Mouse (Mus musculus) megakaryocyte, embryonic 14.5 days (primary cell): ENCODE data around the gene Edem1. TPM values are rescaled to one million over a fixed set of nuclear protein-coding genes. Genes with fewer than 3 reads are reported as not detected.

Experiments used
- H3K27me3 ChIP-seq: replicated peaks from 2 replicates; pipeline ENCODE3; 2012; ENCODE audit warnings: inconsistent platforms
- H3K36me3 ChIP-seq: replicated peaks from 2 replicates; pipeline ENCODE3; 2012; ENCODE audit warnings: low read length, inconsistent platforms, mixed read lengths
- H3K4me1 ChIP-seq: 2 replicates; pipeline ENCODE4 v1.6.1; 2012; ENCODE audit warnings: inconsistent platforms
- H3K4me3 ChIP-seq: replicated peaks from 2 replicates; pipeline ENCODE3; 2012; ENCODE audit warnings: moderate library complexity, mild to moderate bottlenecking, inconsistent platforms
- H3K9me3 ChIP-seq: 2 replicates; pipeline ENCODE4 v1.6.1; 2012; ENCODE audit warnings: inconsistent platforms
- FLI1 ChIP-seq: IDR thresholded peaks from 2 replicates; pipeline ENCODE4 v1.6.1; 2012; ENCODE audit warnings: low read length, inconsistent platforms, mixed read lengths
- GATA1 ChIP-seq: IDR thresholded peaks from 3 replicates; pipeline ENCODE4 v1.6.1; 2012; ENCODE audit warnings: mixed read lengths, low read length, inconsistent platforms, borderline replicate concordance
- polyA plus RNA-seq: library from polyadenylated mRNA; stranded (reverse); fragments of >175 nt; gene quantifications from 2 replicates; pipeline ENCODE4 v1.2.3, GENCODE M21; 2012; ENCODE audit warnings: low replicate concordance; ENCODE audit not compliant: insufficient read depth

Edem1 gene
- polyA plus RNA-seq, 1 experiment: 26.4 TPM

- Histone ChIP-seq H3K9me3 (no peaks in the 10 kb centered on the region), H3K27me3 (no peaks in the 10 kb centered on the region), H3K4me1 (peaks cover 68% of the 10 kb centered on the region), H3K36me3 (peaks cover 8% of the 10 kb centered on the region), H3K4me3 (no peak overlapping the region)
- TF ChIP-seq GATA1: no peak
- TF ChIP-seq FLI1: no peak
These were observed 23.2 kb upstream of the Edem1 start for GRCm38 (mm10) chr6:108805194-108805593.

- TF ChIP-seq GATA1 (no peak), FLI1 (no peak)
- H3K4me1 ChIP-seq: peaks cover 68% of the 10 kb centered on the region
- no peak overlapping the region for H3K4me3 ChIP-seq
These were observed 22.6 kb upstream of the Edem1 start for GRCm38 (mm10) chr6:108805871-108806270.

GRCm38 (mm10) chr6:108807446-108807845, 21.0 kb upstream of the Edem1 start:
- Histone ChIP-seq H3K4me1 (peaks cover 77% of the 10 kb centered on the region), H3K4me3 (no peak overlapping the region), H3K27me3 (no peaks in the 10 kb centered on the region), H3K36me3 (peaks cover 8% of the 10 kb centered on the region), H3K9me3 (no peaks in the 10 kb centered on the region)
- TF ChIP-seq FLI1: no peak
- TF ChIP-seq GATA1: no peak

More at GRCm38 (mm10) chr6:108805871-108806270, 22.6 kb upstream of the Edem1 start:
- H3K27me3 ChIP-seq: no peaks in the 10 kb centered on the region
- peaks cover 8% of the 10 kb centered on the region for H3K36me3 ChIP-seq
- no peaks in the 10 kb centered on the region for H3K9me3 ChIP-seq

GRCm38 (mm10) chr6:108808786-108809185, 19.7 kb upstream of the Edem1 start:
- no peak for TF ChIP-seq FLI1
- no peak for TF ChIP-seq GATA1
- Histone ChIP-seq H3K4me3 (no peak overlapping the region), H3K36me3 (peaks cover 12% of the 10 kb centered on the region), H3K9me3 (no peaks in the 10 kb centered on the region), H3K27me3 (no peaks in the 10 kb centered on the region), H3K4me1 (peaks cover 75% of the 10 kb centered on the region)

- Histone ChIP-seq H3K4me1 (peaks cover 72% of the 10 kb centered on the region), H3K36me3 (peaks cover 25% of the 10 kb centered on the region), H3K27me3 (no peaks in the 10 kb centered on the region), H3K4me3 (peak overlapping the region; percentile 82), H3K9me3 (no peaks in the 10 kb centered on the region)
- TF ChIP-seq GATA1: no peak
- TF ChIP-seq FLI1: no peak
These were observed 18.2 kb upstream of the Edem1 start for GRCm38 (mm10) chr6:108810237-108810636.

- Histone ChIP-seq H3K4me3 (no peak overlapping the region), H3K36me3 (peaks cover 38% of the 10 kb centered on the region), H3K27me3 (no peaks in the 10 kb centered on the region), H3K4me1 (peaks cover 78% of the 10 kb centered on the region), H3K9me3 (no peaks in the 10 kb centered on the region)
- no peak for TF ChIP-seq GATA1
- no peak for TF ChIP-seq FLI1
These were observed 16.3 kb upstream of the Edem1 start for GRCm38 (mm10) chr6:108812134-108812533.

GRCm38 (mm10) chr6:108817510-108817909, 10.9 kb upstream of the Edem1 start:
- Histone ChIP-seq H3K36me3 (peaks cover 88% of the 10 kb centered on the region), H3K9me3 (no peaks in the 10 kb centered on the region), H3K4me1 (peaks cover 74% of the 10 kb centered on the region), H3K4me3 (no peak overlapping the region), H3K27me3 (no peaks in the 10 kb centered on the region)
- TF ChIP-seq FLI1: no peak
- no peak for TF ChIP-seq GATA1

GRCm38 (mm10) chr6:108824816-108825545, 3.5 kb upstream of the Edem1 start:
- TF ChIP-seq FLI1 (peak; percentile 54; the same call in 1 of the 2 replicates), GATA1 (peak; percentile 73; the same call in 1 of the 3 replicates)
- H3K4me3 ChIP-seq: peak overlapping the region; percentile 85
- H3K27me3 ChIP-seq: no peaks in the 10 kb centered on the region
- peaks cover 79% of the 10 kb centered on the region for H3K4me1 ChIP-seq
- no peaks in the 10 kb centered on the region for H3K9me3 ChIP-seq
- peaks cover 53% of the 10 kb centered on the region for H3K36me3 ChIP-seq

GRCm38 (mm10) chr6:108826070-108826469, 2.4 kb upstream of the Edem1 start:
- H3K27me3 ChIP-seq: no peaks in the 10 kb centered on the region
- TF ChIP-seq FLI1: no peak
- H3K36me3 ChIP-seq: peaks cover 45% of the 10 kb centered on the region
- H3K4me3 ChIP-seq: peak overlapping the region; percentile 91
- no peaks in the 10 kb centered on the region for H3K9me3 ChIP-seq
- peaks cover 72% of the 10 kb centered on the region for H3K4me1 ChIP-seq

- H3K9me3 ChIP-seq: no peaks in the 10 kb centered on the region
- peaks cover 44% of the 10 kb centered on the region for H3K36me3 ChIP-seq
- peaks cover 72% of the 10 kb centered on the region for H3K4me1 ChIP-seq
- no peaks in the 10 kb centered on the region for H3K27me3 ChIP-seq
- TF ChIP-seq GATA1 (no peak), FLI1 (no peak)
- peak overlapping the region; percentile 91 for H3K4me3 ChIP-seq
These were observed 1.0 kb upstream of the Edem1 start for GRCm38 (mm10) chr6:108827336-108827920.
